ENCODE assay signal across 19 mouse cellular contexts in the genomic region with DNA sequence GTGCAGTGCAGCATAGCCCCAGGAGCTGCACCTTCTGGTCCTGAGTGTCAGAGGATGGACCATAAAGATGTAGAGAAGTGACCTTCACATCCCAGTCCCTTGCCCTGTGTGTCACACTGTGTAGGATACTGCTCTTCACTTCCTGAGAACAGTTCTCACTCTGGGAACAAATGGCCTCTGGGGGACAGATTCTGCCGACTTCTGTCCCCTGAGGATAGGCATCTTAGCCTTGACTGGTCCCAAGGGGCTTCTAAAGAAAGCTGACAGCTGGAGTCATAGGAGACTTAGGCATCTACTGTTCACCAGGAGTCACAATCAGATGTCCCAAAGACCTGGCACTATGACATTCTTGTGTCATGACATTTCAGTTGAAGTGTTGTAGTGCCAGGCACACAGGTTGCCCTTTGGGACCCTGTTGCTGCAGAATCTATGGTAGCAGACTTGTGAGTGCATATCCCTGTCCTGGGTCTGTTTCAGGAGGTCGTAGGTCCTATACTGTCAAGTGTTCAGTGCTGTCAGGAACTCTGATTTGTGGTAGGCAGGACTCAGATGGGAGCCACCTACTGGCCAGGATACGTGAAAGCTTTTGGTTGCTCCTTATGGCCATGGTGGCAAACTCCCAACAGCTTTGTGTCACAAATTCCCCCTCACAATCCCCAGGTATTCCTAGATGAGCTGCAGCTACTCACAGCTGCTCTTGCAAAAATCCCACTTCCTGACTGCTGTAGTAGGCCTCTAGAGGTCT. TPM values are rescaled to one million over a fixed set of nuclear protein-coding genes. Genes with fewer than 3 reads are reported as not detected.
A peak's percentile ranks its signal among the peaks of the same experiment; 100 is the strongest.
DNase-seq lines count a peak whose midpoint lies in the region; ATAC-seq and TF ChIP-seq lines count a peak whose summit lies in the region.
"Had no signal": no experiment of that assay in that cellular context is flagged by ENCODE, and none has a peak within 500 bp of the region (broad histone marks: within the 10 kb centered on the region; RNA-seq: fewer than 3 reads in every experiment).

No protein-coding gene starts in this region.

- no peaks in the 10 kb centered on the region for H3K36me3 ChIP-seq in heart, adult 2 months (ENCODE audit: control insufficient read depth, insufficient read depth, low read length)
- H3K36me3 ChIP-seq in heart, embryonic 10.5 days = no peaks in the 10 kb centered on the region
- H3K36me3 ChIP-seq in lung, embryonic 14.5 days (ENCODE audit: insufficient read depth) = no peaks in the 10 kb centered on the region
- H3K36me3 ChIP-seq in ES-Bruce4 (ENCODE audit: control insufficient read depth, insufficient read depth, low read length, poor library complexity, severe bottlenecking) = no peaks in the 10 kb centered on the region
- H3K36me3 ChIP-seq: embryonic facial prominence, embryonic 13.5 days; forebrain, embryonic 15.5 days; G1E; limb, embryonic 10.5 days had no signal

- ATAC-seq in lung, embryonic 14.5 days (ENCODE audit: insufficient read depth) = no peak
- ATAC-seq: forebrain, embryonic 15.5 days; inflammation-experienced regulatory T-cells, adult 6 months had no signal

- no peaks in the 10 kb centered on the region for H3K9me3 ChIP-seq in heart, embryonic 10.5 days
- no peaks in the 10 kb centered on the region for H3K9me3 ChIP-seq in lung, embryonic 14.5 days (ENCODE audit: low read depth, low read length)
- H3K9me3 ChIP-seq in ES-Bruce4 (replicated peaks; ENCODE audit: control insufficient read depth, insufficient read depth, low read length, poor library complexity, severe bottlenecking) = no peaks in the 10 kb centered on the region
- H3K9me3 ChIP-seq: embryonic facial prominence, embryonic 13.5 days; forebrain, embryonic 15.5 days; limb, embryonic 10.5 days had no signal

- no peak for TF ChIP-seq POLR2A in heart, adult 2 months (IDR thresholded peaks at IDR 0.05; ENCODE audit: insufficient read depth, low read depth, low read length)
- no peak for TF ChIP-seq POLR2A in ES-Bruce4 (IDR thresholded peaks at IDR 0.05; ENCODE audit: insufficient read depth, low read length)

- H3K4me1 ChIP-seq in heart, adult 2 months (ENCODE audit: control insufficient read depth, insufficient read depth, low read length) = no peaks in the 10 kb centered on the region
- H3K4me1 ChIP-seq in heart, embryonic 10.5 days = no peaks in the 10 kb centered on the region
- H3K4me1 ChIP-seq in lung, embryonic 14.5 days (ENCODE audit: insufficient read depth) = no peaks in the 10 kb centered on the region
- H3K4me1 ChIP-seq in ES-Bruce4 (ENCODE audit: control insufficient read depth, insufficient read depth, low read length) = no peaks in the 10 kb centered on the region
- H3K4me1 ChIP-seq: embryonic facial prominence, embryonic 13.5 days; forebrain, embryonic 15.5 days had no signal

- intact Hi-C loops in heart, adult 2 months (cut with DNase I) = no loop called here

- H3K4me3 ChIP-seq in heart, adult 2 months = no peak overlapping the region
- H3K4me3 ChIP-seq in heart, embryonic 10.5 days = no peak overlapping the region
- H3K4me3 ChIP-seq in lung, embryonic 14.5 days (ENCODE audit: low read depth, low read length) = no peak overlapping the region
- no peak overlapping the region for H3K4me3 ChIP-seq in ES-Bruce4 (ENCODE audit: low read depth, low read length)
- H3K4me3 ChIP-seq: embryonic facial prominence, embryonic 13.5 days; forebrain, embryonic 15.5 days; limb, embryonic 10.5 days; myocyte had no signal

- peak; percentile 52 for TF ChIP-seq CTCF in heart, adult 2 months (IDR thresholded peaks at IDR 0.05)
- peak; percentile 41 for TF ChIP-seq CTCF in lung, embryonic 14.5 days (IDR thresholded peaks at IDR 0.05; ENCODE audit: low read depth)
- peak; percentile 41 for TF ChIP-seq CTCF in ES-Bruce4 (IDR thresholded peaks at IDR 0.05; ENCODE audit: low read depth, low read length)

- no peak overlapping the region for H3K27ac ChIP-seq in heart, adult 2 months
- H3K27ac ChIP-seq in heart, embryonic 10.5 days = no peak overlapping the region
- H3K27ac ChIP-seq in lung, embryonic 14.5 days (ENCODE audit: low read depth) = no peak overlapping the region
- H3K27ac ChIP-seq in ES-Bruce4 (ENCODE audit: insufficient read depth, low read length) = no peak overlapping the region
- H3K27ac ChIP-seq: embryonic facial prominence, embryonic 13.5 days; forebrain, embryonic 15.5 days; limb, embryonic 10.5 days had no signal

- WGBS in heart, adult 2 months = 39% methylated on average over 3 of the region's 3 CpGs
- WGBS in heart, embryonic 10.5 days = 40% methylated on average over 3 of the region's 3 CpGs
- WGBS in lung, embryonic 14.5 days = 36% methylated on average over 3 of the region's 3 CpGs

- TF ChIP-seq EP300 in heart, adult 2 months (IDR thresholded peaks at IDR 0.05; ENCODE audit: insufficient read depth, low read depth, low read length) = no peak
- no peak for TF ChIP-seq EP300 in ES-Bruce4 (IDR thresholded peaks at IDR 0.05; ENCODE audit: insufficient read depth, low read depth, low read length)

- no peak for DNase-seq in heart, adult 2 months
- no peak for DNase-seq in heart, embryonic 10.5 days (ENCODE audit: low spot score)
- no peak for DNase-seq in lung, embryonic 14.5 days
- DNase-seq in lung, postnatal 14 days = no peak
- peak; percentile 45 for DNase-seq in brain, adult 2 months (ENCODE audit: low read depth, low spot score)
- DNase-seq in Muller cell, postnatal 12 days (ENCODE audit: inconsistent ontology term) = no peak
- no peak for DNase-seq in adrenal gland, postnatal 4 days (ENCODE audit: low spot score in 2 of 2)
- DNase-seq: adrenal gland, adult 2 months; cerebellum, adult 11 months; gastrocnemius, postnatal 36 days; heart, postnatal 14 days; thymus, adult 18-20 months had no signal

- H3K4me2 ChIP-seq in lung, embryonic 14.5 days = no peak overlapping the region
- H3K4me2 ChIP-seq: embryonic facial prominence, embryonic 13.5 days; forebrain, embryonic 15.5 days had no signal

- no peaks in the 10 kb centered on the region for H3K79me2 ChIP-seq in heart, adult 2 months (replicated peaks; ENCODE audit: control insufficient read depth, insufficient read depth, low read length)

- H3K27me3 ChIP-seq in heart, adult 2 months (ENCODE audit: control insufficient read depth, insufficient read depth, low read length) = no peaks in the 10 kb centered on the region
- no peaks in the 10 kb centered on the region for H3K27me3 ChIP-seq in heart, embryonic 10.5 days (ENCODE audit: insufficient read depth, poor library complexity, severe bottlenecking)
- no peaks in the 10 kb centered on the region for H3K27me3 ChIP-seq in lung, embryonic 14.5 days (ENCODE audit: insufficient read depth, low read length)
- H3K27me3 ChIP-seq in ES-Bruce4 (ENCODE audit: control insufficient read depth, insufficient read depth, low read length, poor library complexity, severe bottlenecking) = no peaks in the 10 kb centered on the region
- H3K27me3 ChIP-seq: embryonic facial prominence, embryonic 13.5 days; forebrain, embryonic 15.5 days had no signal

- no peak overlapping the region for H3K9ac ChIP-seq in heart, adult 2 months (ENCODE audit: low read depth, low read length)
- no peak overlapping the region for H3K9ac ChIP-seq in lung, embryonic 14.5 days
- H3K9ac ChIP-seq in ES-Bruce4 (ENCODE audit: low read depth, poor library complexity, severe bottlenecking) = no peak overlapping the region
- H3K9ac ChIP-seq: embryonic facial prominence, embryonic 13.5 days; forebrain, embryonic 15.5 days had no signal

RNA-seq across cellular contexts. Expression of a gene that starts 30.4 kb away (rescaled TPM):
- 100 to 1,000 TPM; 125 to 140 TPM for total RNA-seq in heart, adult 2 months (2021)
- 105 and 181 TPM in 2 replicates for polyA plus RNA-seq in heart, adult 2 months (2012; rRNA removed)
- 65.5 and 81.7 TPM in 2 replicates for polyA plus RNA-seq in heart, embryonic 10.5 days (2016; fragmentation: Nextera tagmentation; extraction: Ambion mirVana)
- 98.3 and 113 TPM in 2 replicates for polyA plus RNA-seq in lung, embryonic 14.5 days (2014; fragmentation: Nextera tagmentation; extraction: Ambion mirVana)
- 36.3 and 39.5 TPM in 2 replicates for polyA plus RNA-seq in ES-Bruce4 (2011; ENCODE audit: insufficient read depth, insufficient read length, low read depth, missing spikeins)
- 10 to 100 TPM; 68.2 to 70.2 TPM for total RNA-seq in adrenal gland, postnatal 4 days (2021)
